Mouse (Mus musculus): Measurements from ENCODE around the gene H2-M1.

H2-M1 gene

GRCm38 (mm10) chr17:36672119-36672518 is at the start of gene H2-M1:
Gene H2-M1, minus strand, starts transcription at chr17:36672219.
- no peak for DNase-seq (ENCODE audit: low spot score in 2 of 2)

GRCm38 (mm10) chr17:36697693-36698092 is 25.7 kb upstream of the H2-M1 start:
- no peak for DNase-seq (ENCODE audit: low spot score in 2 of 2)

- DNase-seq (ENCODE audit: low spot score in 2 of 2): no peak
Observed at GRCm38 (mm10) chr17:36642566-36642965, 29.5 kb downstream of the H2-M1 start, which contains the start of gene H2-M9. Gene H2-M9, minus strand, starts transcription at chr17:36642666.
